Mouse (Mus musculus): ENCODE measurements around the gene Sesn1.

- TF ChIP-seq CTCF (IDR thresholded peaks at IDR 0.05; ENCODE audit: control insufficient read depth, insufficient read depth, low read length) (no peak), POLR2A (IDR thresholded peaks at IDR 0.05; ENCODE audit: borderline replicate concordance, control insufficient read depth, low read depth, low read length) (no peak)
These were observed 43.5 kb upstream of the Sesn1 start for GRCm38 (mm10) chr10:41766280-41766679.
